Mouse (Mus musculus) activated CD4-positive, CD25-positive, alpha-beta regulatory T cell, adult 4 months (primary cell): ENCODE data around the gene Calm4. TPM values are rescaled to one million over a fixed set of nuclear protein-coding genes. Genes with fewer than 3 reads are reported as not detected.
"Not testable (repeated sequence)": the region's sequence is repeated elsewhere in the genome, so short reads cannot be mapped to it uniquely, and the experiment has no call there.

Source experiments
- ATAC-seq: one replicate; pipeline ENCODE4 v1.8.0; 2017
- polyA plus RNA-seq, 2 experiments: library from polyadenylated mRNA; unstranded; fragments of 100-300 nt; shearing (Covaris generic); gene quantifications; one replicate each; pipeline ENCODE4 v1.2.1; 2017

The Calm4 gene
- polyA plus RNA-seq = not detected

- not testable (repeated sequence) for ATAC-seq
These were observed at the start of gene Calm4 for GRCm38 (mm10) chr13:3837312-3837807. Gene Calm4, plus strand, starts transcription at chr13:3837757.

DNA sequence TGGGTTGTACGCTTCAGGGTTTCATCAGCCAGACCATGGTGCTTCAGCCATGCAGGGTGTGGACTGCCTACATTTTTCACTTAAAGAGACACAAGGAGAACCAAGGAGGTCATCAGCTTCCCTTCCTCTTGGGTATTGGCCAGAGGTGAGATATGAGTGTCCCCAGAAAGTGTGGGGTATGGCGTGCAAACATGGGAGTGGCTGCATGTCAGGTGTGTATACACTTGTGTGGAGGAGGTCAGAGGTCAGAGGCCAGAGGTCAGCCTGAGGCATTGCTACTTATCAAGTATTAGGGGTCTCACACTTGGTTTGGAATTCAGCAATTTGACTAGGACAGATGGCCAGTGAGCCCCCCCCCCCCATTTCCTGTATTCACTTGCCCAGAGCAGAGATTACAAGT lies 49.0 kb upstream of the Calm4 start:
- no peak for ATAC-seq

DNA sequence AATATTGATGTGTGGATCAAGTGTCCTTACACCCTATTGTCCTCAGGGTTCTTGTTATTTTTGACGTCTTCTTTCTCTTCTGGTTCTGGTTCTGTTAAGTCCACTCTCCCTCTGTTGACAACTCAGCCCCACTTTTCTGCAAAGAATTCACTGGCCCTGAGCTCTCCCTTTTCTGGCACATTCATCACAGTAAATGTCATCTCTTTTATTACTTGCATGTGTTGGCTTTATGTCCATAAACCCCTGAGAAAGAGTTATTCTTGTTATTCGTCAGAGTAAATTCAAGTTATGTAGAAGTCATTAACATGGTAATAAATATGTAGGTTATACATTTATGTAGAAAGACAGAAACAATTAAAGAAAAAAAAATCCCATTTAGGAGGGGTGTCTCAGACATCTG lies 48.0 kb upstream of the Calm4 start:
- ATAC-seq = no peak

DNA sequence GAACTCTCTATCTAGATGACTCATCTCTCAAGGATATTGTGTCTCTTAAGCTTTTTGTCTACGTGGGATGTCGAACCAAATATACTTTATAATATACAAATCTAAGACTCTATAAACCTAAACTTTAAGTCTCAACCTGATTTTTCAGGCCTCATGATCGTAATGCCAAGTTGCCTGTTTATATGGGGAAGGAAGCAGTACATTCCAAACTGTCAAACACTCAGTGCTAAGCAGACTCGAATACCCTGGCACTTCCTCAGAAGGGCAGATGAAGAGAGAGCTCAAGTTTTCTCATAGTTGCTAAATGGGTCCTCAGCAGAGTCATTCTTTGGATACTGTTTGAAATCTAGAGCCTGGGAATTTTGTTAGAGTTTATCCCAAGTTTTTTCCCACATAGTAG lies 40.9 kb upstream of the Calm4 start:
- ATAC-seq = no peak

GRCm38 (mm10) chr13:3798751-3799150 lies 38.8 kb upstream of the Calm4 start:
- ATAC-seq = no peak

- ATAC-seq = no peak
These were observed 38.2 kb upstream of the Calm4 start for GRCm38 (mm10) chr13:3799386-3799785.

DNA sequence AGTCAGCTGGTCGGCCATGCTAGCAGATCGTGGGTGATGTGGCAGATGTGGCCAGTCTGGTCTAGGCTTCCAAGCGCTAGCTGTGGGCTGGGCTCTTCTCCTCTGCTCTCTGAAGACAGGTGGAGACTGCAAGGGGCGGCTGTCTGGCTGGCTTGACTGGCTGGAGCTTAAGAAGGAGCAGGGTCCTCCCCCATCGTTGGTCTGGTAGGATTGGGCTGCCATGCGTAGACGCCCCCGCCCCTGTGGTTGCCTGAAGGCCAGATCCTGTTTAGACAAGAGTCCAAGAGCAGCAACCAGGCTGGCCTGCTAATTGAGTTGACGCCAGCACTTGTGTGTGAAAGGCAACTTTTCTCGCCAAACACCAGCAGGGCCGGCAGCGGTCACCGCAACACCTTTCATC lies 33.4 kb upstream of the Calm4 start, which contains the start of gene Calml3:
Calml3 (minus strand) TSS at position 131 of the 400 bp plus-strand sequence.
- no peak for ATAC-seq

DNA sequence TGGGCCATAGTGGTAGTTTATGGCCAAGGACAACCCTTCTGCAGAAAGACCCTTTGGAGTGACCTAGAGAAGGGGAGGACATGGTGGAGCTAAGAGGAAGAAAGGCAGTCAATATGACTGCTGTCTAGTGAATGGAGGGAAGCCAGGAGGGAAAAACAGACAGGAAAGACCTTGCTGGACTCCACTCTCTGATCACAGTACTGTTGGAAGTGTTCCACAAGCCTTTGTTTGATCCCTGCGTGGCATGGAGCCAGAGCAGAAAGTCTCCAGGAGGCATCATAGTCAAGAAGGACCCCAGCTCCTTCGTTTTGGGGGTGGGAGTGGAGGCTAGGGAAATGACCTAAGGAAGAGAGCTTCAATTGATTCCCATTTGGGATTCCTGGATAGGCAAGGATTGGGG lies 32.4 kb upstream of the Calm4 start:
- no peak for ATAC-seq

DNA sequence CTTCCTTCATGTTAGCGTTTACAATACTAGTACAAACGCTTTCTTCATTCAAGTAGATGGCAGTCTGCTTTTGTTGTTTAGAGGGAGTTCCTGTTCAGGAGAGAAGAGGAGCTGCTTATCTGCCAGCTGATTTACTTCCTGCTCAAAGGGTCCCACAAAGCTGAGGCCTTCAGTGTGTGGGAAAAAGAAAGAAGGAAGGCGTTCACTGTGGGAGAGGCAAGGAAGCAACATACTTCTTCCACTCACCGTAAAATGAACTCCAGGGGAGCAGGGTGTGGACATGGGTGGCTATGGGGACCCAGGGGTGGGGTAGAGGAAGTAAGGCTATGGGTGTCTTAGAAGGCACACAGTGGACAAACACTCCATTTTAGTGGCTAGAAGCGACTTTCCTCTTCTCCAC lies 31.9 kb upstream of the Calm4 start:
- ATAC-seq = no peak

GRCm38 (mm10) chr13:3807131-3807827 lies 30.3 kb upstream of the Calm4 start:
- ATAC-seq = no peak

DNA sequence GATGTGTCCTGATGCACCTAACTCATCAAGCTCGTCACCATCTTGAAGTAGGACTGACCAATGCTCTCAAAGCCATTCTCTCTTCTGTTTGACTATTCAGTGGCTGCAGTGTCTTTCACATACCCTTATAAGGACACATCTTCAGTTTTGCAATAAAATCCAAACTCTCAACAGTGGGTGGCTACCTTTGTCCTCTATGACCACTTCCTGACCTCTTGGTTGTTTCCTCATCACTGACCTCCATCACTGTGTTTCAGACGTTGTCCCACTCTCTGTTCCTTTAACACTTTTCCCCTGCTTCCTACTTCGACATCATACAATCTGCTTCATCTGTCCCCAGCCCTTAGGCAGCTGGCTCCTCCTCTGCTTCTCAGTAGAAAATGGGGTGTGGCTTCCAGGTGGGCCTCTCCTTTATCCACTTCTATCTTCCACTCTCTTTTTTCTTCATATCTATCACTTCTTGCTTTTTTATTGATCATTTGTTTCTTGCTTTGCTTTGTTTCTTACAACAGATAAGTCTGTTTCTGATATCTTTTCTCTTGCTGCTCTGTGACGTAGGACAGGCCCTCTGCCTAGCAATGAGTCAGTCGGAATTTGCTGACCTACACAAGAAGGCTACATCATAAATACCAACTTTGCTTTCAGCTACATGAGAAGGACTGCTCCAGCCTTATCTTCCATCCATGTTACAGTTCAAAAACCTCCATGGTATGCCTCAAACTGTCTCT lies 19.4 kb upstream of the Calm4 start:
- ATAC-seq = no peak

GRCm38 (mm10) chr13:3818740-3819076 lies 18.8 kb upstream of the Calm4 start:
- ATAC-seq = no peak

GRCm38 (mm10) chr13:3822105-3822504 lies 15.5 kb upstream of the Calm4 start:
- no peak for ATAC-seq

DNA sequence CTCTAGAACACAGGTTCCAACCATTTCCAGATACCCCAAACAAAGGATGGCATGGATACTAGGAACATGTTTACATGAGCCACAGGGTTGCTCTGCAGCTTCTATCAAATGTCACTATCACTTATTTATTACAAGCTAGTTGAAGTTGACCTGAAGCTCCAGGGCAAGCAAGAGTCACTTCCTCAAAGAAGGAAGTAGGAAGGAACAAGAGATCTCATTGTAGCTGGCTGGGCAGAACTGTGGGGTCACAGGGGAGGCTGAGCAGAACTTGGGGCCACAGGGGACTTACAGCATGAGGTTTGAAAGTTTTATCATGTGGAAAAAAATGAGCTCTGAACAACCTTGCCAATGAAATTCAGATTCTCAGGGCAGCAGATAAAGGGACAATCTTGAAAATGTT lies 11.8 kb upstream of the Calm4 start:
- no peak for ATAC-seq

GRCm38 (mm10) chr13:3831546-3831945 lies 6.0 kb upstream of the Calm4 start:
- no peak for ATAC-seq

- no peak for ATAC-seq
These were observed 5.6 kb upstream of the Calm4 start for GRCm38 (mm10) chr13:3831994-3832393.

- no peak for ATAC-seq
These were observed 5.1 kb upstream of the Calm4 start for GRCm38 (mm10) chr13:3832450-3832849.

GRCm38 (mm10) chr13:3833644-3834043 lies 3.9 kb upstream of the Calm4 start:
- ATAC-seq = not testable (repeated sequence)

- not testable (repeated sequence) for ATAC-seq
These were observed 3.1 kb downstream of the Calm4 start for GRCm38 (mm10) chr13:3840662-3841061.

DNA sequence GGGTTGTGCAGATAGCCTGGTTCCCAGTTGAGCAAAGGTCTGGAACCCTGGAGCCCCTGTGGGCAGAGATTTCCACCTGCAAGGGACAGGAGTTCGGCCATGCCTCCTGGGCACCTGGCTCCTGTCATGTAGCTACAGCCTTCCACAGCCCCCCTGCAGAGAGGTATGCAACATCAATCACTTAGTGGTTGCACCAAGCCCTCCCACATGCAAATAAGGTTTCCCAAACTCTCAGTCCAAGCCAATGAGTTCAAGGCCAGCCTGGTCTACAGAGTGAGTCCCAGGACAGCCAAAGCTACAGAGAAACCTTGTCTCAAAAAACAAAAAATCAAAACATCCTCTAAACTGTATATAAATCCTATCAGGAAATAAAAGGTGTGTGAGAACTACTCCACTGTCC lies 12.8 kb downstream of the Calm4 start:
- ATAC-seq = no peak

DNA sequence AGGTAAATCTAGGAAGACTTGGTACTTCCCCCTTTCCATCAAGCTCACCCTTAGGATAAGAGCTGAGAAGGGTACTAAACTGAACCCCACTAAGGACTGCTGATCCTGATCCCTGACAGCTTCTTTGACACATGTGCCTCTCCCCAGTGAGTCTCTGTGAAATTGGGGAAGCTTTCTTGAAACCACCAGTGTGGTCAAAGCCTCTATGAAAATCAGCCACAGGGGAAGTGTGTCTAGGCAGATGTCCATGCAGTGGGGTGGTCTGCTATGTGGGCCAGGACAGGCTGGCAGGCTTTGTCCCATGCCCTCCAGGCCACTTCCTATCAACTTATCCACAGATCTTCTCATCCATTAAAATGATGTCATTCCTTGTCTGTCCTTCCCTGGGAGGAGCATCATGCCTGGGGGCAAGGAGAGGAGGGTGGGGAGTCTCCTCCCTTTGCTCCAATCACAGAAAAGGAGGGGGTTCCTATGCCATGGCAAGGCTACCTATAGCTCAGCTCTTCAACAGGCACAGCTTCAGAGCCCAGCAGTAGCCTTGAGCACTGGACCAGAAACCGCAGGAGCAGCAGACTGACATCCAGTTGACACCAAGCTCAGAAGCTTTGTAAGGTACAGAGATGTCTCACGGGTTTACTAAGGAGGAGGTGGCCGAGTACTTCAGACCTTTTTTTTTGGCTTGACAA lies 16.2 kb downstream of the Calm4 start, which contains the start of gene Calm5:
Calm5 (plus strand) TSS at position 526 of the 686 bp plus-strand sequence.
- ATAC-seq = not testable (repeated sequence)

DNA sequence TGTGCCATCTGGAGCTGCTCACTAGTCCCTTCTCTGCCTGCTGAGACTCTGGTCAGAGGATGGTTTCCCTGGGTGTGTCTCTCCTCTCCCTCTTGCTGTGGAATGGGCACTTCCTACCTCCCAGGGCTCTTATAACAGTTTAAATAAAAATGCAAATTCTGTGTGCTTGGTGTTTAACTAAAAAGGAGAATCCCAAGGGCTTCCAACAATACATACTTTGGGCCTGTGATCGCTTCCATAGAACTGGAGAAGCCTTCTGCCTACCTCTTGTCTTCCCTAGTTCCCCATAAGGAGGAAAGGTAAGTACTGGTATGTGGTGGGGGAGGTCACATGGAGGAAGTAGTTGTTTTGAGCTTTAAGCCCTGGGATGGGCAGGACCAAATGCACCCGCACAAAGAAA lies 17.3 kb downstream of the Calm4 start:
- no peak for ATAC-seq

- ATAC-seq = no peak
These were observed 18.7 kb downstream of the Calm4 start for GRCm38 (mm10) chr13:3856252-3856651.
